Mouse (Mus musculus) left cerebral cortex, postnatal 14 days (tissue): ENCODE results near the gene Fam124b. TPM values are rescaled to one million over a fixed set of nuclear protein-coding genes. Genes with fewer than 3 reads are reported as not detected.

Source experiments
- DNase-seq, 2 experiments: peaks; one replicate each; pipeline ENCODE4 v3.0.0; 2021 to 2022; ENCODE audit warnings: low spot score in 2 of 2, mixed read lengths in 1 of 2
- intact Hi-C: fragments of 180-260 bp; cut with DNase I; formaldehyde crosslinking; loops from one replicate; pipeline ENCODE4 v1.15.1; 2025
- total RNA-seq, 2 experiments: library from RNA; stranded (reverse); gene quantifications; 2 replicates each; pipeline ENCODE4 v1.2.3; 2021

Fam124b gene
- total RNA-seq, 2 experiments from 2014 or later = 1.2 to 1.3 TPM

DNA sequence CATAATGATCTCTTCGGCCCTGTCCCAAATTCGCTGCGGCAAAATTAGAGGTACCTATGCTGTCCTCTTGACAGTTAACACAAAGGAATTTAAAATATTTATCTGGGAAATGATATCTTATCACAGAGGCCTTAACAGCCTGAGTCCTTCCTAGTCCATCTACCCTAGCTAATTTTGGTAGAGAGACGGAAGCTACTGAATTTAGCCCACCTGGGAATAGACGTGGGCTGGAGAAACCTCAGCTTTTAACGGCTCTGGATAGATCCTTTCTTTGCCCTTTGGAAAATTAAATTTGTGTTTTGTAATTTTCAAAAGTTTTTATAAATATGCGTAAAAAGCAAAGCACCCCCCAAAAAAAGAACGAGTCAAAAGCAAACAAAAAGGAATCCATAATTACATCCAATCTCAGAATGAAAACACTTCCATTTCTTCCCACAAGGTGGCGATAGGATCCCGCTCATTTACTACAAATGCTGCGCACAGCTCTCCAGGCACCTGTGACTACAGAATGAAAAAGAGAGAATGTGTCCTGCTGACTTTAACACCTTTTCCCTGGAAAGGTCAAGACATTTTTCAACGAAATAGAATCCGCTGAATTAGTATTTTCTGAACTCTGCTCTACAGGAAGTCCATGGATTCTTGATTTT, 37.4 kb downstream of the Fam124b start:
- intact Hi-C loops = loop anchor here (2.0 to 10.0 kb wide), 5 partner anchors 226 to 1121 kb away; no protein-coding TSS in a partner anchor
- peak; percentile 81 to 82 for DNase-seq

DNA sequence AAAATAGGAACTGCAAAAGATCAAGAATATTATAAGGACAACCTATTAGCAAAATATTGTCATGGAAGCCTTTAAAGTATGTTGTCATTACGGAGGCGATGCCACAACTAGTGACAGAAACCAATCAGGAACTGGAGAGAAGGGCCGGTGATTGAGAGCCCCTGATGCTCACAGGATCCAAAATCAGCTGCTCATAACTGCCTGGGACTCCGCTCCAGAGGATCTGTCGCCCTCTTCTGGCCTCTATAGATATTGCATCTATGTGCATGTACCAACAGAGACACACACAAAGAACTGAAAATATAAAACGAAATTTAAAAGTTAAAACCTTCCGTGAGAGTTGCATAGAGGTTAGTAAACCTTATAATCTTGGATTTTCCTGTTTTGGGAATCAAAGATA, 38.1 kb downstream of the Fam124b start:
- DNase-seq = peak; percentile 49 to 66
- intact Hi-C loops = loop anchor here (2.0 to 10.0 kb wide), 5 partner anchors 227 to 1122 kb away; no protein-coding TSS in a partner anchor

DNA sequence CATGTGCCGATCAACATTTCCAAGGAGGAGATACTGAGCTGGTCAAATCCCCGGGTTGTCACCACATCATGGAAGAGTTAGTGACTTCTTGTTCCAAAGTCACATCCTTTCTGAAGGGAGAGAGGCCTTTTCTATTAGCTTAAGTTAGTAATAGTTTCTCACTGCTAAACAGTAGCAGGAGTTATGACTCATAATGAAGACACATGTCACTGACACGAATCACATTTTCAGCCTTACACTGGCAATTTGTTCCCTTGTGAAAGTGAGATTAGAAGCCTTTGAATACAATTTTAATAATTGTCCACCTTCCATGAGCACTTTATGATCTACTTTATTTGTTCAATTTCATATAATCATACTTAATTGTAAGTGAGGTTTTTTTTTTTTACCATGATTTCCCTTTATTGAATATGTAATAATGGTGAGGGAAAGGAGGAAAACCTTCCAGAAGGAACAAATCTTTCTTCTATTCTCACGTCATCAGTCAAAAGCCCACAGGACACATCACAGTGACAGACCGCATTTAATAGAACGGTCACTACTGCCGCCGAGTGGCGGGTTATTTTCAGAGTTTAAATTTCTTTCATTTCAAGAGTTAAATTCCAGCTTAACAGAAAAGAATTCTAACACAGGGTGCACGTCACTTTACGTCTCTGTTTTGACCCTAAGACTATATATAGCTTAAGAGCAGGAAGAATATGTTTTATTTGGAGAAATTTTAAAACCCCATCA, 40.5 kb downstream of the Fam124b start:
- peak; percentile 28 to 51 for DNase-seq
- intact Hi-C loops = no loop called here

DNA sequence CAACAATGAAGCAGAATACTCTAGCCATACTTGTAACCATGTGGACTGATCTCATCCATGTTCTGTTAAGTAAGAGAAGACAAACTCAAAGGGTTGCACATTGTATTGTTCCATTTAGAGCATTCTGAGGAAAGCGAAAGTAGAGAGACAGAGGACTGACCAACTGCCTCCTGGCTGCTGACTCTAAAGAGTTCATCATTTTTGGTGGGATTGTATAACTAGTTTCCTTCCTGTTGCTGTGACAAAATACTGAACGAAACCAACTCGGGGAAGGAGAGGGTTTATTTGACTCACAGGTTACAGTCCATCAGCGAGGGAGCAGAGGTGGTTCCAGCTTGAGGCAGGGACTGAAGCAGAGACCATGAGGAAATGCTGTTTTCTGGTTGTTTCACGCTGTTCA, 50.6 kb downstream of the Fam124b start:
- intact Hi-C loops = no loop called here
- DNase-seq = no peak

DNA sequence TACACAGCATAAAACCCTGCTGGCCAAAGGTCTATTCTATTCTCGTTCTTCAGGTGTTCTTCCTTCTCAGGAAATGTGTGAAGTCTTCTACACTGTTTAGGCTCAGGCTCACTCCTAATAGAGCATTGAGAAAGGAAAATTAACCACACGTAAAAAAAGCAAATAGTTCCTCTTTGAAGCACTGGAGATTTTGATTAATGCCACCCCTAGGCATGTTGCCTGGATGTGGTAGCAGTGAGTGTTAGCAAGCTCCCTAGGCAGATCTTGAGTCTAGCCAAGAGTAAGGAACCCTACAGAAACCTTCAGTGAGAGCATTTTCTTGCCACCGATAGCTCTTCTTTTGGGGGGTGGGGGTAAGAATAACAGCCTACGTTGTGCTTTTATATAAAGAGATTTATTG, 51.7 kb downstream of the Fam124b start:
- DNase-seq = no peak

DNA sequence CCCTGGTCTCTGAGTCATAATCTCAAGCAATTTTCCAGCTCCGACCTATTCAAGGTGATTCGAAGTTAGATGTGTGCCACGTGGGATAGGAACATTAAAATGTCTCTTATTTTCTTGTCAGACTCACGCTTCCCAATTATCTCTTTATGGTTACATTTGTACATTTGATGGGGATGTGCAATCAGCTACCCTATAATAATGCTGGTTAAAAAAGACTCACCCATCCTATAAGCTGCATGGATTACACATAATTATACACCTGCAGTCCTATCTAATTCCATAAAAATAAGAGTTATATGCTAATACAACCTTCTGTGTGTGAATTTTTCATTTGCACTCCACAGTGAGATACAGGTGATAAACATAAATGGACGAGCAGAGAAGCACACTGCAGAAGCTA, 52.9 kb downstream of the Fam124b start:
- DNase-seq = no peak
- intact Hi-C loops = no loop called here

More for the DNA sequence above, 51.7 kb downstream of the Fam124b start:
- intact Hi-C loops = no loop called here

DNA sequence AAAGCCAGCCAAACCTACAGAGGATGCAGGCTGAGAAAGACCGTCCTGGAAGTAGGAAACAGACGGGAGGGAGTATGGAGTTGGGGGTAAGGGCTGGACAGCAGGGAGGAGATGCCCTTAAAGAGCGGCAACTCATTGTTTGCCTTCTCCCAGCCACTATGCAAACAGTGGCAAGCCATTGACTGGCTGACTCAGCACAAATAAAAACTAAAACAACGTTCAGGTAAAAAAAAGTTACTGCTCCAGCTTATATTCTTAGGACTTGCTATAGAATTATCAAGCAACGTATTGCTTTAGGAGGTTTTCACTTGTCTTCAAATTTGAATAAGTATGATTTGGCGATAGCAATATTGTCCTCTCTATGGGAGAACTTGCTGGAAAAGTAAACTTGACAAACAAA, 55.3 kb downstream of the Fam124b start:
- intact Hi-C loops = no loop called here
- no peak for DNase-seq

DNA sequence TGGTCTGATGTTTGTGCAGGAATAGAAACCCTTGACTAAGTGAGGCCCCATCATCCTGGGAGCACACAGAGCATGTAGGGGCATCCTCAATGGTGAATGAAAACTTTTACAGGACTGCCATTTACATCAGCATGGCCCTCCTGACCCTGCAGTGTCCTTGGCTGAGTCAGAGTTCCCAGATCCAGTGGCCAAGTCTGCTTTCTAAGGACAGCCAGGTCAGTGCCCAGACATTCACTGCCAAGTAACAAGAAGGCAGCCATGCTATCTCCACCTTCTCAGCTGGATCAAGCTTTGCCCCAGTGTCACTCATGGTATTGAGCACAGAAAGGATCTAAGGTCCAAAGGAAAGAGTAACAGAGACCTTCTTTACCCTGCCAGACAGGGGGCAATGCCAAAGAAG, 58.7 kb downstream of the Fam124b start:
- intact Hi-C loops = no loop called here
- DNase-seq = no peak

DNA sequence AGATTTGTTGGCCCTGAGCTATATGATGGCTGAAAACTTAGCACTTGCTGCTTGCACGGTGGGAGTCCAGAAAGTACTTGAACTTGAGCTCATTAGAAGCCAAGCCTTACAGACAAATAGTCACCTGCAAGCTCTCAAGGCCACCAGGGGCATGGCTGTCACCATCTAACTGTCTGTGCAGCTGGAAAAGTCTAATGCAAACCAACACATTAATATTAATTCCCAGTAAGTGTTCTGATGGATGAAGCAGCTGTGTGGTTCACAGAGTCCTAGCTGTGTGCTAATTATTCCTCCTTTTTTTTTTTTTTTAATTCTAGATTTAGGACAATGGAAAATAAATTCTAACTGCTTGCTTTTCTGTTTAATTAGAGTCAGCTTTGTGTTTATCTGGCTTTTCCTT, 63.4 kb downstream of the Fam124b start:
- intact Hi-C loops = no loop called here

DNA sequence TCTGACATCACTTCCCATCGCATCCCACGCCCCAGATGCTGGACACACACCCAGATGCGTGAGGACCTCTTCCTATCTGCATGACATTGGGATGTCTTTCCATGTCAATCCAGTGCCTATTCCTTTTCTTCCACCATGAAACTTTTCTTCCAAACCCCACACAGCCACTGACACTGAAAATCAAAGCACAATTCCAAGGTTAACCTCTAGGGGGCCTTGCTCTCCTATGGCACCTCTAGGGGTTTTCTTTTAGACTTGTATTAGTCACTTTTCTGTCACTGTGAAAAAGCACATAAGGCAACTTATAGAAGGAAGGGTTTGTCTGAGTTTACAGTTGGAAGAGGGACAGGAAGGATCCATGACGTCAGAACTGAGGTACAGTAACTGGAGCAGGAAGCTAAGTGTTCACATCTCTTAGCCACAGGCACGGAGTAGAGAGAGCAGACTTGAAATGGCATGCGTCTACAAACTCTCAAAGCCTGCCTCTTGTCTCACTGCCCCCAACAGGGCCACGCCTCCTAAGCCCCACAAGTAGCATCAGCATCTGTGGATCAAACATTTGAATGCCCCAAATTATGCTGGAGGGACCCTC, 65.1 kb downstream of the Fam124b start:
- intact Hi-C loops = no loop called here
- DNase-seq = no peak

More for the DNA sequence above, 63.4 kb downstream of the Fam124b start:
- no peak for DNase-seq

DNA sequence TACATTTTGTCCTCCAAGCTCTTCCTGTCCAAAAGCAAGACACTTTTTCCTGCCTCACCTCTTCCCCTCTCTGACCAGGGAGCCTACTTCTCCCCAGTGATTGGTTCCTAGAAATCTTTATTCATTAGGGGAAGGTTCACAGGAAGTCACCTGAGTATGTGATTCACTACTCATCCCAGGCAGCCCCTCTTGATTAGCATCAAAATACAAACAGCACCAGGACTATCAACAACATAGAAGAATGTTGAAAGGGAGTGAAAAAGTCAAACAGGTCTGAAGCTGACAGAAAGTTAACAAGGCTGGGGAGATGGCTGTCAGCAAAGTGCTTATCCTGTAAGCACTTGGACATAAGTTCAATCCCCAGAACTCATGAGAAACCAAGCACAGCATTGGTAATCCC, 67.6 kb downstream of the Fam124b start:
- intact Hi-C loops = no loop called here
- no peak for DNase-seq

Other genes starting within 250 kb of the Fam124b start
- gene Cul3, start 122.0 kb upstream of the Fam124b start, total RNA-seq = 100 to 1,000 TPM; 121 to 138 TPM
- gene Gm45261, start 243.0 kb upstream of the Fam124b start, total RNA-seq = not detected